Mouse (Mus musculus) layer of hippocampus, postnatal 14 days (tissue): ENCODE data around the gene Ctnnal1. TPM values are rescaled to one million over a fixed set of nuclear protein-coding genes. Genes with fewer than 3 reads are reported as not detected.

Experiments used
- DNase-seq, 2 experiments: peaks; one replicate each; pipeline ENCODE4 v3.0.0; 2021 to 2022; ENCODE audit warnings: low spot score in 2 of 2, mixed read lengths in 1 of 2
- microRNA-seq, 2 experiments: library from miRNA; unstranded; fragments of <30 nt; microRNA quantifications; one replicate each; pipeline ENCODE4 v1.2.0; 2021
- total RNA-seq, 2 experiments: library from RNA; stranded (reverse); gene quantifications; 2 replicates each; pipeline ENCODE4 v1.2.3; 2021

Gene Ctnnal1
- total RNA-seq, 2 experiments from 2014 or later, result 17.4 to 18.9 TPM

GRCm38 (mm10) chr4:56809050-56809449 is 55.9 kb downstream of the Ctnnal1 start:
- DNase-seq, result no peak

- DNase-seq, result no peak
Observed at GRCm38 (mm10) chr4:56802669-56803150, 62.3 kb downstream of the Ctnnal1 start.

- DNase-seq, result peak; percentile 97 to 100
Observed at GRCm38 (mm10) chr4:56801907-56802668, 62.9 kb downstream of the Ctnnal1 start, which contains the start of the genes Elp1 and Fam206a. TSS of gene Elp1 (minus strand) at chr4:56802331. TSS of gene Fam206a (plus strand) at chr4:56802345.

- DNase-seq, result no peak
Observed at GRCm38 (mm10) chr4:56791373-56791772, 73.6 kb downstream of the Ctnnal1 start.

GRCm38 (mm10) chr4:56771065-56771464 is 93.9 kb downstream of the Ctnnal1 start:
- DNase-seq, result no peak

- no peak for DNase-seq
Observed at GRCm38 (mm10) chr4:56768913-56769312, 96.1 kb downstream of the Ctnnal1 start.

- no peak for DNase-seq
Observed at GRCm38 (mm10) chr4:56767861-56768284, 97.1 kb downstream of the Ctnnal1 start.

Small RNA genes within 50 kb of the gene (microRNA-seq; reads per million reads assigned to microRNA genes)
- 29.7 to 51.8 reads per million in 2 experiments for gene Mir32

Other genes starting within 250 kb of the Ctnnal1 start
- gene Gm26657, start 125.1 kb downstream of the Ctnnal1 start, total RNA-seq, result not detected
- gene Actl7b, start 123.7 kb downstream of the Ctnnal1 start, total RNA-seq, result under 1 TPM in 1 of 2 experiments, not detected in 1; 0.26 TPM
- gene Actl7a, start 121.8 kb downstream of the Ctnnal1 start, total RNA-seq, result not detected
- 10 to 100 TPM; 63.0 to 63.6 TPM for gene Elp1, start 62.9 kb downstream of the Ctnnal1 start, total RNA-seq
- 10 to 100 TPM; 17.6 to 19.1 TPM for gene Fam206a, start 62.8 kb downstream of the Ctnnal1 start, total RNA-seq
- 10 to 100 TPM; 28.1 to 28.7 TPM for gene Tmem245, start 82.2 kb upstream of the Ctnnal1 start, total RNA-seq
- gene Frrs1l, start 125.2 kb upstream of the Ctnnal1 start, total RNA-seq, result 100 to 1,000 TPM; 161 to 167 TPM